Mouse (Mus musculus): ENCODE data around the gene Shroom1. TPM values are rescaled to one million over a fixed set of nuclear protein-coding genes. Genes with fewer than 3 reads are reported as not detected.

Gene Shroom1
- total and polyA plus RNA-seq, 2 experiments from 2014 or later: 2.4 to 7.1 TPM

DNA sequence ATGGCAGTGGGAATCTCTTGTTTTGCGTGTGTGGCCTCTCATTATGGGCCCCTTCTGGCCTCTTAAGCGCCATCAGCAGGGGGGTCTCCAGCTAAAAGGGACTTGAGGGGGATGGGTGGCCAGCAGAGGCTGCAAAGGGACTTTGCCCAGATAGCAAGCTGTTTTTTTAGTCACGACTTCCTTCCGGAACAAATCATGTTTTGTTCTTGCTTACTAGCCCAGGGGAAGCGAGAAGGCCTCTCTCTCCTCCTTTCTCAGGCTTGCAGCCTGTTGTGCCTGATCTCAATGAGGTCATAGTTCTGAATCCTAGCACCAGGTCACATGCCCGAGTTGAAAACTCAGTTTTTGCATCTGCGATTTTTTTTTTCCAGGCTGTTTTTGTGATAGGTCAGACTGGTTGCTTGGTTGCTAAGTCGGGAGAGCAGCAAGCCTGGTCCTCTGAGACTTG is 35.0 kb downstream of the Shroom1 start:
- peak; percentile 79 for ATAC-seq
- DNase-seq (ENCODE audit: low spot score): peak; percentile 57
- 8% methylated on average over 8 of the region's 8 CpGs for WGBS
- H3K27me3 ChIP-seq (ENCODE audit: insufficient read depth, low read length): peaks cover 4% of the 10 kb centered on the region; the same call in 1 of the 2 replicates
- no peak overlapping the region for H3K9ac ChIP-seq (replicated peaks; ENCODE audit: low read length)
- no peak overlapping the region for H3K4me2 ChIP-seq (ENCODE audit: low read depth, low read length)
- no peak overlapping the region for H3K4me3 ChIP-seq (ENCODE audit: low read length)
- 0 out of 2 replicates have a peak, but pooled peaks have one; percentile 8 for TF ChIP-seq CTCF (IDR thresholded peaks at IDR 0.05; ENCODE audit: low read depth)
- peak overlapping the region; percentile 45 for H3K27ac ChIP-seq
- H3K9me3 ChIP-seq (ENCODE audit: low read length): no peaks in the 10 kb centered on the region
- no peaks in the 10 kb centered on the region for H3K36me3 ChIP-seq (ENCODE audit: insufficient read depth, low read length)
- H3K4me1 ChIP-seq (ENCODE audit: insufficient read depth, low read length): 0 out of 2 replicates have a peak, but pooled peaks cover 4% of the 10 kb centered on the region

GRCm38 (mm10) chr11:53493243-53493955 is 36.4 kb downstream of the Shroom1 start:
- Histone ChIP-seq H3K9me3 (ENCODE audit: low read length) (no peaks in the 10 kb centered on the region), H3K36me3 (ENCODE audit: insufficient read depth, low read length) (no peaks in the 10 kb centered on the region), H3K27ac (no peak overlapping the region), H3K9ac (replicated peaks; ENCODE audit: low read length) (no peak overlapping the region), H3K4me1 (ENCODE audit: insufficient read depth, low read length) (no peaks in the 10 kb centered on the region), H3K4me3 (ENCODE audit: low read length) (no peak overlapping the region), H3K4me2 (ENCODE audit: low read depth, low read length) (no peak overlapping the region), H3K27me3 (ENCODE audit: insufficient read depth, low read length) (0 out of 2 replicates have a peak, but pooled peaks cover 4% of the 10 kb centered on the region)
- ATAC-seq: no peak
- WGBS: 34% methylated on average over 3 of the region's 3 CpGs
- no peak for DNase-seq (ENCODE audit: low spot score)
- TF ChIP-seq CTCF (IDR thresholded peaks at IDR 0.05; ENCODE audit: low read depth): no peak

DNA sequence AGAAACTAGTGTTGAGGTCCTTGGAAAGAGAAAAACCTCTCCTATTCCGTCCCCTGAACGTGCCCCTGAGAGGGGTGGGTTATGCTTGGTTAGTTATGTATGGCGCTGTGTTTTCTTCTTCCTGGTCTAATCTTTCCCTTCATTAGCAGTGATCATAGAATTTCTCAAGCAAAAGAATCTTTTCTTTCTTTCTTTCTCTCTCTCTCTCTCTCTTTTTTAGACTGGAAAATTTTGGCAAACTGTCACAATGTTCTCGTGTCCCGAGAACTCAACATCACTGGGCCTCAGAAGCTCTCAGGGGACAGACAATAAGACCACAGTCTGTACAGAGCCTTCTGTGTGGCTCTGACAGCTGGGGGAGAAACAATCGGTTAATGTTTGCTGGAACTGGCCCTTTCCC is 38.4 kb downstream of the Shroom1 start:
- no peak for TF ChIP-seq CTCF (IDR thresholded peaks at IDR 0.05; ENCODE audit: low read depth)
- Histone ChIP-seq H3K9me3 (ENCODE audit: low read length) (no peaks in the 10 kb centered on the region), H3K27me3 (ENCODE audit: insufficient read depth, low read length) (peaks cover 8% of the 10 kb centered on the region; the same call in 1 of the 2 replicates), H3K27ac (peak overlapping the region; percentile 66; the same call in 1 of the 2 replicates), H3K4me3 (ENCODE audit: low read length) (no peak overlapping the region), H3K9ac (replicated peaks; ENCODE audit: low read length) (no peak overlapping the region), H3K4me2 (ENCODE audit: low read depth, low read length) (no peak overlapping the region), H3K4me1 (ENCODE audit: insufficient read depth, low read length) (no peaks in the 10 kb centered on the region), H3K36me3 (ENCODE audit: insufficient read depth, low read length) (no peaks in the 10 kb centered on the region)
- peak; percentile 64 for DNase-seq (ENCODE audit: low spot score)
- no peak for ATAC-seq
- WGBS: 22% methylated on average over 6 of the region's 6 CpGs

DNA sequence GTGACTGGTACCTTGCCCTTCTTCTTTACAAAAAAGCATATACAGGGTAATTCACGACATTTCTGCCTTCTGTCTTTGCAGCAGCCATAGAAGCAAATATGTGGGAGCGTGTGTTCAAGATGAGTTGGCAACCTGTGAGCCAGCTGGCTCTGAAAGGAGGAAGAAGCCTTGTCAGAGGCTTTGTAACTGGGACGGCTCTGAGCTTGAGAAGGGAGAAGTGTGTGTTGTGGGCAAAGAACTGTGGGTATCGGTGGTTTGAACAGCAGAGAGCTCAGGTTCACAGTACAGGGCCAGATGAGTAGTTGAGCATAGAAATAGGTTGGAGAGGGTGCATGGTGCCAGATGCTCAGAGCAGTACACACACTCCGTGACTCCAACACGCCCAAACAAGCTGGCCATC is 39.9 kb downstream of the Shroom1 start:
- no peaks in the 10 kb centered on the region for H3K9me3 ChIP-seq (ENCODE audit: low read length)
- no peak overlapping the region for H3K27ac ChIP-seq
- no peaks in the 10 kb centered on the region for H3K36me3 ChIP-seq (ENCODE audit: insufficient read depth, low read length)
- no peak for TF ChIP-seq CTCF (IDR thresholded peaks at IDR 0.05; ENCODE audit: low read depth)
- no peak overlapping the region for H3K4me2 ChIP-seq (ENCODE audit: low read depth, low read length)
- 60% methylated on average over 6 of the region's 6 CpGs for WGBS
- no peak overlapping the region for H3K9ac ChIP-seq (replicated peaks; ENCODE audit: low read length)
- peaks cover 16% of the 10 kb centered on the region; the same call in 1 of the 2 replicates for H3K27me3 ChIP-seq (ENCODE audit: insufficient read depth, low read length)
- H3K4me3 ChIP-seq (ENCODE audit: low read length): no peak overlapping the region
- no peak for DNase-seq (ENCODE audit: low spot score)
- no peak for ATAC-seq
- H3K4me1 ChIP-seq (ENCODE audit: insufficient read depth, low read length): no peaks in the 10 kb centered on the region

DNA sequence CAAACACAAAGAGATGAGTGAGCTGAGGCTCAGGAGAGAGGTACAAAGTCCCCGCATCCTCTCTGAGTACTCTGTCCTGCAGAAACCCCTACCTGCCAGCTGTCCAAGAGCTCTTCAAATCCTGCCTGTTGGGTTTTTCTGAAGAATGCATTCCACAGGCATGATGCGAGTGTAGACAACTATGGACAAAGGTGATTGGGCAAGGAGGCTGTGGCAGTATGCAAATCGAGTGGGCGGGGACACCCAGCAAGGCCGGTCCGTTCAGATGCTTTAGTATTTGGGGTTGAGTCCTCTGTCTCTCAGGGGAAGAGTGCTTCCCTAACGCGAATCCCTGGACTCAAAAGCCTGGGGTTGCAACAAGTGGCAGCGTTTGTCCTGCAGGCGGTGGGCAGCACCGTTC is 43.6 kb downstream of the Shroom1 start:
- ATAC-seq (no peak), DNase-seq (ENCODE audit: low spot score) (no peak)
- no peak overlapping the region for H3K27ac ChIP-seq
- no peak overlapping the region for H3K4me2 ChIP-seq (ENCODE audit: low read depth, low read length)
- no peaks in the 10 kb centered on the region; the same call in 1 of the 2 replicates for H3K4me1 ChIP-seq (ENCODE audit: insufficient read depth, low read length)
- no peak overlapping the region for H3K4me3 ChIP-seq (ENCODE audit: low read length)
- WGBS: 13% methylated on average over 11 of the region's 11 CpGs
- no peaks in the 10 kb centered on the region for H3K36me3 ChIP-seq (ENCODE audit: insufficient read depth, low read length)
- no peak for TF ChIP-seq CTCF (IDR thresholded peaks at IDR 0.05; ENCODE audit: low read depth)
- H3K9ac ChIP-seq (replicated peaks; ENCODE audit: low read length): no peak overlapping the region
- H3K9me3 ChIP-seq (ENCODE audit: low read length): no peaks in the 10 kb centered on the region
- H3K27me3 ChIP-seq (ENCODE audit: insufficient read depth, low read length): peaks cover 16% of the 10 kb centered on the region; the same call in 1 of the 2 replicates

- Histone ChIP-seq H3K9me3 (ENCODE audit: low read length) (no peaks in the 10 kb centered on the region), H3K9ac (replicated peaks; ENCODE audit: low read length) (no peak overlapping the region), H3K4me3 (ENCODE audit: low read length) (no peak overlapping the region), H3K27ac (no peak overlapping the region), H3K4me1 (ENCODE audit: insufficient read depth, low read length) (no peaks in the 10 kb centered on the region; the same call in 1 of the 2 replicates), H3K36me3 (ENCODE audit: insufficient read depth, low read length) (no peaks in the 10 kb centered on the region), H3K27me3 (ENCODE audit: insufficient read depth, low read length) (peaks cover 16% of the 10 kb centered on the region; the same call in 1 of the 2 replicates), H3K4me2 (ENCODE audit: low read depth, low read length) (no peak overlapping the region)
- no peak for ATAC-seq
- no peak for DNase-seq (ENCODE audit: low spot score)
- TF ChIP-seq CTCF (IDR thresholded peaks at IDR 0.05; ENCODE audit: low read depth): peak; percentile 29
- 83% methylated on average over 8 of the region's 8 CpGs for WGBS
Measured at GRCm38 (mm10) chr11:53502039-53502765, 45.2 kb downstream of the Shroom1 start.

All from hindbrain, postnatal 0 days (tissue).